Mouse (Mus musculus) gastrocnemius, adult 2 months (tissue): ENCODE results near the gene Cep131. TPM values are rescaled to one million over a fixed set of nuclear protein-coding genes. Genes with fewer than 3 reads are reported as not detected.
A peak's percentile ranks its signal among the peaks of the same experiment; 100 is the strongest.

Experiments used
- DNase-seq: peaks from one replicate; pipeline ENCODE4 v3.0.0; 2022
- H3K27ac ChIP-seq: fragments of 200-600 bp; 2 replicates; pipeline ENCODE4 v1.8.1; 2022; ENCODE audit warnings: mild to moderate bottlenecking
- H3K4me3 ChIP-seq: fragments of 200-600 bp; 2 replicates; pipeline ENCODE4 v1.8.1; 2022; ENCODE audit warnings: mild to moderate bottlenecking, moderate library complexity
- CTCF ChIP-seq: fragments of 200-600 bp; IDR thresholded peaks from 2 replicates; pipeline ENCODE4 v1.8.1; 2022; ENCODE audit warnings: antibody characterized with exemption, mild to moderate bottlenecking, moderate library complexity
- intact Hi-C: fragments of 180-260 bp; cut with DNase I; formaldehyde crosslinking; loops from one replicate; pipeline ENCODE4 v1.15.1; 2025
- total RNA-seq, 2 experiments: library from RNA; stranded (reverse); gene quantifications; 2 replicates each; pipeline ENCODE4 v1.2.3; 2021

The Cep131 gene
- total RNA-seq, 2 experiments from 2014 or later = 5.3 to 9.5 TPM

DNA sequence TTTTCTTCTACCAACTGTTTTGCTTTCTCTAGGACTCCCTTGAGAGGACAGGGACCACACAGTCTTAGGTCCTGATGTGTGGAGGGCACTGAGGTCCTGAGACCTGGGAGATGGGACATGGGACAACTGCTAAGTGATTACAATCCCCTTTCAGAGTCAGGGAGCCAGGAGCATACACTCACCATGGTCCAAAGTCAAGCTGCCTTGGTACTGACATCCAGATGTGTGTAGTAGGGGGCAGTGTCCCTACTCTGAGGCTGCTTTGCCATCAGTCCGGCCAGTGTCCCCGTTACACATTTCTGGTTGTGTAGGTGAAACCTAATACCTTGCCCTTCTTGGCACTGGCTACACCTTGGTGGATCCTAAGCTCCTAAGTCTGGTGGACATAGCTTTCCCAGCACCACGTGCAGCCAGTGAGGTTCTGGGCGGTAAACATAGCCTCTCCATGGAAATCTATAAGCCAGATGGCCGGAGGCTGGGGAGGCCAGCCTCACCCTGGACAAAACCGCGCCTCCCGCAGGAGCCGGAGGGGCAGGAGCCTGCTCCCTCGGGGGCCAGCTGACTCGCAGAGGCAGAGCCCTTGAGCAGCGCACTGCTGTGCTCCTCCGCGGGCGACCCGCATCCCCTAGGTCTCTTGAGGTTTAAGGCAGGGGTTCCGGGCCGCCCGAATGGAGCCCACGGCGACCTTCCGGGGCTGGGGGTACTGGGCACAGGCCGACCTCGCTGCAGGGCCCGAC, 568 bp downstream of the Cep131 start:
- no peak for TF ChIP-seq CTCF
- Histone ChIP-seq H3K4me3 (peak overlapping the region; percentile 80), H3K27ac (peak overlapping the region; percentile 95)
- intact Hi-C loops = no loop called here
- DNase-seq = peak; percentile 73

DNA sequence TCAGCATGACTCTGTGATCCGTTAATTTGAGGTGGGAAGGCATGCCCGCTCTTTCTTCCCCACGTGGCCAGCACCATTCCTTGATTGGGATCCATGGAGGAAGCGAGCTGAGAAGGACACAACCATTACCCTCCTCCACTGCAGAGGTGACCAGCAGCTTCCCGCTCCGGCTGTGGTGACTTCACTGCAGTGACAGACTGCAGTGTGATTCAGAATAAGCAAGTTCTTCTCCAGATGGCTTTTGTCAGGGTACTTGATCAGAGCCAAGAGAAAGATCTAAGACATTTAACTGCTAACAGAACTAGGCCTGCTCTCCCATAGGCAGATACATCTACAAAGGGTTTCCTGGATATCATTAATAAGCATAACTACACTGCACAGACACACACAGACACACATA, 6.3 kb downstream of the Cep131 start:
- intact Hi-C loops = no loop called here
- no peak for DNase-seq
- no peak for TF ChIP-seq CTCF
- no peak overlapping the region for H3K4me3 ChIP-seq
- H3K27ac ChIP-seq = no peak overlapping the region

DNA sequence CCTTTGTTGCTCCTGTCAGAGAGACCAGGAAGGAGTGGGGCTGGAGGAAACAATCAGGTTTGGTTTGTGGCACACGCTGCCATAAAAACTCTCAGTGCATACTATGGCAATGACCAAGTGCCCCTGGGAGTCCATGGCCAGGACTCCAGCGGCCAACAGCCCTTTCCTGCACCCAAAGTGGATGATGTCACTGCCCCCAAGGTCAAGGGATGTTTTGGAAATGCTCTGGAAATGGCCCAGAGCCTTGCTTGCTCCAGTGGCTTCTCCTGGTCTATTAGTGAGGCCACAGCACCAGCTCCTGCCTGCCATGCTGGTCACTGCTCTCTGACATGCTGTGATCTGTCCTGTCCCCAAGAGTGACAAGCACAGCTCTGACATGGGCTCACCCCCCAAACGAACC, 10.4 kb downstream of the Cep131 start:
- Histone ChIP-seq H3K27ac (no peak overlapping the region), H3K4me3 (no peak overlapping the region)
- intact Hi-C loops = no loop called here
- no peak for DNase-seq
- no peak for TF ChIP-seq CTCF

DNA sequence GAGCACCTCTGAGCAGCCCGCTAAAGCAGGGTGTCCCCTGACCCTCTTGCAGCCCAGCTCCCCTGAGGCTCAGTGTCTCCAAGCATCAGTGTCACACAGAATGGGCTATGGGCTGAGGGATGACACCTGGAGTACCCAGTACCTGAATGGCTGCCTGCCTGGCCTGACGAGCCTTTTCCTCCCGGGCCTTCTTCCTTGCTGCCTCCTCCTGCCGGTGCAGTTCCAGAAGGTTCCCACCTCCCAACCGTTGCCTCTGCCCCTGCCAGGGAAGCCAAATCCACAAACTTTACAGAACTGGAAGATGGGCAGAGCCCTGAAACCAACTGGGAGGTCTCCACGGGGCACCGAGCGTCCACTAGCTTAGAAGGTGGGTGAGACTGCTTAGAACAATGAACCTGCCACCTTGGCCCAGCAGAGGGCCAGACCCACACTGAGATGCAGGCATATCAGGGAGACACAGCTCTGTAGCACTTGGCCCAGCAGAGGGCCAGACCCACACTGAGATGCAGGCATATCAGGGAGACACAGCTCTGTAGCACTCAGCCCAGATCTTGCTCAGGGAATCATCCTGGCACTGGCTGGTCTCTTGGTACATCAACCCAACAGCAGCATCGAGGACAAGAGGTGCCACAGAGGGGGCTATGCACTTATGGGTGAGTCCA, 13.5 kb downstream of the Cep131 start:
- intact Hi-C loops = no loop called here
- no peak for TF ChIP-seq CTCF

DNA sequence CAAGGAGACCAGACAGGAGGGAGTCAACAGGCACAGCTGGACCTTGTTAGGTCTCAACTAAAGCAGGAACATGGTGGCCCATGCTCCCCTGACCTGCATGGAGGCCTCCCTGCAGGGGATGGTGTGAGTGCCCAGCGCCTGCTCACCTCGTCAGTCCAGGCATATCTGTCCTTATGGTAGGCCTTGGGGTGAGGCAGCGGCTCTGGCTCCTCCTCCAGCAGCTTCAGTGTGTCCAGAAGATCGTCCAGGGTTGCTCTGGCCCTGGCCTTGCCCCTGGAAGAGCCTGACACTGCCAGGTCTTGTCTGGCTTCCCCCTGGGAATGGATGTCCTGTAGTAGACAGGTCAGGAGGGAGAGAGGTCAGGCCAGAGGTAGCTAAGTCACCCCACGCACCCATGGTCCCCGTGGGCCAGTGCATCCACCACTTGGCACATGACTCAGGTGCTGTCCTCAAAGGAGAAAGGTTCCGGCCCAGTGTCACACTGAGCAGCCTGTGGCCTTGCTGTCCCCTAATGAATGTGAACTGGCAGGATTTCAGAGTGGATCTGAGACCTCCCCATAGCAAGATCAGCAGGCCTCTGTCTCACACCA, 14.8 kb downstream of the Cep131 start:
- no peak overlapping the region for H3K4me3 ChIP-seq
- no peak for DNase-seq
- intact Hi-C loops = no loop called here
- no peak for TF ChIP-seq CTCF
- no peak overlapping the region for H3K27ac ChIP-seq

More for the DNA sequence above, 13.5 kb downstream of the Cep131 start:
- no peak for DNase-seq
- Histone ChIP-seq H3K27ac (no peak overlapping the region), H3K4me3 (no peak overlapping the region)

DNA sequence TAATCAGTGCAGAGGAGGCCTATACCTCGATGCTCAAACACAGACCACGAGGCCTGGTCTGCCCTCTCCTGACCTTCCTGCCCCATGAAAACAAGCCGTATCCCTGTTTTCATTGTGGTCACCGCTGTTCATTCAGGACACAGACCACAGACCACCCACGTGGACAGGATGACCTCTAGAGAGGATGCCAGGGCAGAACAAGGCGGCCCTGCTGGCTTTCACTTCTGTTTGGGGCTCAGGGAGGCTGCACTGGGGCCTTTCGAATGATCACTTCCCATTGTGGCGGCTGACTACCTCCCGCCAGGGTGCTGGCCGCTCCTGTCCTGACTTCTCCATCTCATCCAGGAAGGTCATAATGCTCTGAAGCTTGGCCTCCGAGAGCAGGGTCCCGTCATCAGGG, 15.6 kb downstream of the Cep131 start:
- intact Hi-C loops = no loop called here
- H3K27ac ChIP-seq = no peak overlapping the region
- TF ChIP-seq CTCF = no peak
- no peak for DNase-seq
- H3K4me3 ChIP-seq = no peak overlapping the region

DNA sequence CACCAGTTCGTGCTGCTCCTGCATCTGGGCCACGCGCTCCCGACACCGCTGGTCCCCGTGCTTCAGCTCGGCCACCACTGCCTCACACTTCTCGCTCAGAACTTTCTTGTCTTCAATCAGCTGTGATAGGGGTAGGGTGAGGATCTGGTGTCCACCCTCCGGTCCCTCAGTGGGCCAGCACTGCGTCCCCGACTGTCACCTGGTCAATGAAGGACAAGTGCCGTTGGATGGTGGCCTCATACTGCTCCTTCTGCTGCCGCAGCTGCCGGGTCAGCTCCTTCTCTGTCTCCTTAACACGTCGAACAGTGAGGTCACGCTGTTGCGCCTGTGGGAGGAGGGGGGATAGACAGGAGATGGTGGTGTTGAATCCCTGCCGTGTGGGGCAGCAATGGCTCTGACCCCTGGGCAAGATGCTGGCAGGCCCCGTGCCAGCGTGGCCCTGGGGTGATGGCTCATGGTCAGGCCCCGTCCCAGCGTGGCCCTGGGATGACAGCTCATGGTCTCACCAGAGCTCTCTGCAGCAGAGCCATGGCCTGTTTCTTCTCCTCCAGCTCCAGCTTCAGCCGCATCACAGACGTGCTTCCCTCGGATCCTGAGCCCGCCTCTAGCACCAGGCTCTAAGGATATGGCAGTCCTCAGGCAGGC, 16.2 kb downstream of the Cep131 start:
- TF ChIP-seq CTCF = no peak
- Histone ChIP-seq H3K4me3 (no peak overlapping the region), H3K27ac (no peak overlapping the region)
- DNase-seq = no peak
- intact Hi-C loops = no loop called here

DNA sequence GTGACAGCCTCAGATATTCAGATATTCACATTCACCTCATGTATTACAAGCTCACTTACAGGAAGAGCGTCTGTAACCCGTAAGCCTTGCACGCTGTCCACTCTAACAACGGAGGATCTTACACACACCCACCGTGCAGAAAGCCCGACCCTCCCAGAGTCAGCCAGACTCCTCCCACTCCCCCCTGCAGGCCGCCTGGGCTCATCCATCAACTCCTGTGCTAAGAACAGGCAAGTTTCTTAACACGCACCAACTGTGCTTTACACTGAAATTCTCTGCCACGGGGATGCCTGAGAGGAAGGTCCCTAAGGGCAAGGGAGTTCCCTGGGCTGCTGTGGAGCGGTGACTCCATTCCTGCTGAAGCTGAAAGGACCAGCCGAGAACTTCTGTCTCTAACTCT, 17.4 kb downstream of the Cep131 start:
- no peak for DNase-seq
- intact Hi-C loops = no loop called here
- no peak overlapping the region for H3K27ac ChIP-seq
- TF ChIP-seq CTCF = no peak
- no peak overlapping the region for H3K4me3 ChIP-seq

DNA sequence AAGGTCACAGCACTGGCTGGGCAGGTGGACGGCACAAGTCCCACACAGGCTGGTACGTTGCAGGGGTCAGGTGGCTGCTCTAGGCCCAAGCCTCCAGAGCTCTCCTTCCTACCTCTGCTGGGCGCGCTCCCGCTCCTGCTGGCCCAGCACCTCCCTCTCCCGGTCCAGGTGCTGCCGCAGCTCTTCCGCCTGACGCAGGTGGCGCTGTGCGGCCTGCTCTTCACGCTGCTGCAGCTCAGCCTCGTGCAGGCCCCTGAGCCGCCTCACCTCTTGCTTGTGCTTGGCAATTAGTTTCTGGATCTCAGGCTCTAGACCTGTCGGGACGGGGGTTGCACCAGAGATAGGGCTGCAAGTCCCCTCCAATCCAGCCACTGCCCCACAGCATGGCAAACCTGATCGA, 18.8 kb downstream of the Cep131 start:
- Histone ChIP-seq H3K4me3 (no peak overlapping the region), H3K27ac (no peak overlapping the region)
- no peak for TF ChIP-seq CTCF
- intact Hi-C loops = no loop called here
- no peak for DNase-seq

DNA sequence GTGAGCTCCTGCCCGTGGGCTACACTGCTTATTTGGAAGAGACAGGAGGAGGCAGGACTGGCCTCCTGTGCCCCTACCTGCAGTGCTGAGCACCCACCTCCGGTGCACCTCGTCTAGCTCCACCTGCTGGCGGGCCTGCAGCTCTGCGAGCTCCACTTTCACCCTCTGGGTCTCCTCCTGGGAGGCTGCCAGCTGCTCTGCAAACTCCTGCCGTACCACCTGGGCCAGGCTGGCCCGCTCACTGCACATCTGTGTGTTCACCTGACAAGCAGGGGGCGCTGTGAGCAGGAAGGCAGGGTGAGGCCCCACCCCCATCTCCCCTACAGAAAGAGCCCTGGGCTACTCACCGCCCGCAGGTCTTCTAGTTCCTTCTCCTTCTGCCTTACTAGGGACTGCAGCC, 21.3 kb downstream of the Cep131 start:
- peak; percentile 84 for TF ChIP-seq CTCF
- Histone ChIP-seq H3K4me3 (no peak overlapping the region), H3K27ac (no peak overlapping the region)
- peak; percentile 75 for DNase-seq
- intact Hi-C loops = loop anchor here (1.0 to 2.0 kb wide), 2 partner anchors 34 to 52 kb away; no protein-coding TSS in a partner anchor

DNA sequence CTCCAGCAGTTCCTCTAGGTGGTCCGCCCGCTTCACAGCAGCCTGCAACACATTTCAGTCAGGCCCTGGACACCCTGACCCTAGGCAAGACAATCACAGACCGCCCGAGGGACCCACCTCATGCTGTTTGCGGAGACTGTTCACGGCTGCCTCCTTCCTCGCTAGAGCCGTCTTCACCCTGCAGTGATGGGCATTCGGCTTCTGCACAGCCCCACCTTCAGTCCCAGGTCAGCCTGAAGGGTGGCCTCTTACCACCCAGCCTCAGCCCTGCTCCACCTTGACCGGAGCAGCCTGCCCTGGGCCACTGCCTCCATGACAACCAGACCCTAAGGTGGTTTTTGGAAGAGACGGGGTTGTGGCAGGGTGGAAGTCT, 22.0 kb downstream of the Cep131 start:
- no peak for TF ChIP-seq CTCF
- intact Hi-C loops = loop anchor here (1.0 to 2.0 kb wide), 2 partner anchors 34 to 51 kb away; no protein-coding TSS in a partner anchor
- no peak for DNase-seq
- Histone ChIP-seq H3K4me3 (no peak overlapping the region), H3K27ac (no peak overlapping the region)

DNA sequence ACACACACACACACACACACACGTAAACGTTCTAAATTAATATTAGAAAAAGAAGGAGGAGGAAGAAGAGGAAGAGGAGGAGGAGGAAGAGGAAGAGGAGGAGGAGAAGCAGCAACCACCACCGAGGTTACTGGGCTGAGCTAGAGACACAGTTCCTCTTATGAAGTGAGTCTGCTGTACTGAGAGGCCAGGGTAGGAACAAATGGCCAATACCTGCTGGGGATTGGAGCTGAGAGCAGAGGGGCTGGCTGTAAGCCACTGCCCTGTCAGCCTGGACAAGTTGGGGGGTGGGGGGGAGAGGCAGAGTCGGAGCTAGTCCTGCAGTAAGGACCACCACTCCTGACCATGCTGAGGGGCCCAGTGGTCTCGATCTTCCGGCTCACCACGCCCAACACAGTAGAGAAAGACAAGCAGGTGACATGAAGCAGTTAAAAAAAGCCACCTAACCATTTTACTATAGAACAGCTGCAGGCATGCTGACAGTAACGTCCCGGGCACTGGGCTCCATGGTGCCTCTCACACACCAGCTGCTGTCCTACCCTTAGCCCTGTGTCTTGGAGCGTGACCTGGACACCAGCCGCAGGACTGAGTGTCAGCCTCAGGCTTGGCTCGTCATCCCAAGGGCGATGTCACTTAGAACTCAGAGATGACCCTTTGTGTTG, 22.5 kb downstream of the Cep131 start:
- Histone ChIP-seq H3K27ac (no peak overlapping the region), H3K4me3 (no peak overlapping the region)
- DNase-seq = no peak
- TF ChIP-seq CTCF = no peak
- intact Hi-C loops = loop anchor here (2.0 kb wide), 1 partner anchor 33 kb away; no protein-coding TSS in a partner anchor
